In genomic region chr3:149052295-149052902, GRCm38 (mm10) we compare ENCODE assay signal across 8 mouse cellular contexts.
DNase-seq lines count a peak whose midpoint lies in the region; ATAC-seq and TF ChIP-seq lines count a peak whose summit lies in the region.
"Not testable (repeated sequence)": the region's sequence is repeated elsewhere in the genome, so short reads cannot be mapped to it uniquely, and the experiment has no call there.

No protein-coding gene starts in this region.

- not testable (repeated sequence) for H3K27ac ChIP-seq in forebrain, embryonic 14.5 days (ENCODE audit: low read depth, low read length); kidney, embryonic 14.5 days (ENCODE audit: low read depth, low read length); lung, embryonic 14.5 days (ENCODE audit: low read depth); midbrain, embryonic 12.5 days (replicated peaks)

- not testable (repeated sequence) for H3K4me1 ChIP-seq in forebrain, embryonic 14.5 days (ENCODE audit: control insufficient read depth, insufficient read depth, low read length); kidney, embryonic 14.5 days (ENCODE audit: control insufficient read depth, insufficient read depth, low read length); lung, embryonic 14.5 days (ENCODE audit: insufficient read depth); midbrain, embryonic 12.5 days

- ATAC-seq in Patski = not testable (repeated sequence)
- peak; percentile 62; the same call in 1 of the 2 replicates for ATAC-seq in forebrain, embryonic 14.5 days
- peak; percentile 79 for ATAC-seq in kidney, embryonic 14.5 days (ENCODE audit: low FRiP score, low TSS enrichment)
- ATAC-seq in lung, embryonic 14.5 days (ENCODE audit: insufficient read depth) = peak; percentile 49; the same call in 1 of the 2 replicates
- ATAC-seq in midbrain, embryonic 12.5 days (ENCODE audit: low FRiP score, low read depth) = peak; percentile 52; the same call in 1 of the 2 replicates

- not testable (repeated sequence) for H3K9me3 ChIP-seq in forebrain, embryonic 14.5 days (replicated peaks; ENCODE audit: control insufficient read depth, low read length); kidney, embryonic 14.5 days (ENCODE audit: control insufficient read depth, low read length); lung, embryonic 14.5 days (ENCODE audit: low read depth, low read length); midbrain, embryonic 12.5 days

- in situ Hi-C loops in Patski (cut with MboI; ENCODE audit: low pct_unique_long_range_greater_than_20kb) = not testable (repeated sequence)

- 93% methylated on average over 1 of the region's 1 CpGs for WGBS in forebrain, embryonic 14.5 days
- WGBS in kidney, embryonic 14.5 days = 98% methylated on average over 1 of the region's 1 CpGs
- 96% methylated on average over 1 of the region's 1 CpGs for WGBS in lung, embryonic 14.5 days
- 98% methylated on average over 1 of the region's 1 CpGs for WGBS in midbrain, embryonic 12.5 days

- not testable (repeated sequence) for TF ChIP-seq CTCF in Patski (IDR thresholded peaks at IDR 0.05); lung, embryonic 14.5 days (IDR thresholded peaks at IDR 0.05; ENCODE audit: low read depth)

- CTCF ChIA-PET in Patski (lab: Charles Lee) = not testable (repeated sequence)

- not testable (repeated sequence) for H3K27me3 ChIP-seq in Patski; forebrain, embryonic 14.5 days (replicated peaks; ENCODE audit: control insufficient read depth, insufficient read depth, low read length); kidney, embryonic 14.5 days (ENCODE audit: control insufficient read depth, insufficient read depth, low read length); lung, embryonic 14.5 days (ENCODE audit: insufficient read depth, low read length); midbrain, embryonic 12.5 days

- DNase-seq in 416B (ENCODE audit: low read depth) (peak; percentile 60), Patski (ENCODE audit: low read depth, low spot score) (peak; percentile 20)
- peak; percentile 47 for DNase-seq in c-Kit-positive CD71-positive TER-119-positive erythroid progenitor cells, embryonic 14.5 days (ENCODE audit: low spot score)
- not testable (repeated sequence) for DNase-seq in forebrain, embryonic 14.5 days (ENCODE audit: low spot score); lung, embryonic 14.5 days
- peak; percentile 29 for DNase-seq in retina, embryonic 14.5 days (ENCODE audit: low spot score)

- H3K4me2 ChIP-seq in forebrain, embryonic 14.5 days (ENCODE audit: low read length); kidney, embryonic 14.5 days (replicated peaks; ENCODE audit: low read depth, low read length); lung, embryonic 14.5 days; midbrain, embryonic 12.5 days (replicated peaks): not testable (repeated sequence)

- H3K9ac ChIP-seq in forebrain, embryonic 14.5 days (ENCODE audit: low read length); kidney, embryonic 14.5 days (ENCODE audit: low read depth, low read length); lung, embryonic 14.5 days; midbrain, embryonic 12.5 days (replicated peaks): not testable (repeated sequence)

- POLR2A ChIA-PET in Patski (lab: Charles Lee) = not testable (repeated sequence)

- not testable (repeated sequence) for H3K36me3 ChIP-seq in forebrain, embryonic 14.5 days (ENCODE audit: control insufficient read depth, insufficient read depth, low read length); kidney, embryonic 14.5 days (ENCODE audit: control insufficient read depth, insufficient read depth, low read length); lung, embryonic 14.5 days (ENCODE audit: insufficient read depth); midbrain, embryonic 12.5 days

- H3K4me3 ChIP-seq in forebrain, embryonic 14.5 days (ENCODE audit: low read depth, low read length); kidney, embryonic 14.5 days (ENCODE audit: low read length); lung, embryonic 14.5 days (ENCODE audit: low read depth, low read length); midbrain, embryonic 12.5 days: not testable (repeated sequence)
